Mouse (Mus musculus) heart, embryonic 11.5 days (tissue): ENCODE data around the gene Ccdc137. TPM values are rescaled to one million over a fixed set of nuclear protein-coding genes. Genes with fewer than 3 reads are reported as not detected.
"Not testable (repeated sequence)": the region's sequence is repeated elsewhere in the genome, so short reads cannot be mapped to it uniquely, and the experiment has no call there.

ENCODE experiments used
- ATAC-seq: fragments of 200-750 bp; cut with Nextera tagmentation; replicated peaks from 2 replicates; pipeline ENCODE4 v1.8.0; 2017; ENCODE audit warnings: moderate library complexity; ENCODE audit not compliant: insufficient number of reproducible peaks, low FRiP score, low TSS enrichment
- H3K27ac ChIP-seq: fragments of 300-500 bp; sonication (generic); 2 replicates; pipeline ENCODE4 v1.5.1; 2014; ENCODE audit warnings: mild to moderate bottlenecking, low read depth, low read length
- H3K27me3 ChIP-seq: fragments of 300-500 bp; sonication (generic); 2 replicates; pipeline ENCODE4 v1.6.1; 2014; ENCODE audit warnings: mild to moderate bottlenecking, low read length, mixed read lengths; ENCODE audit not compliant: control insufficient read depth, insufficient read depth
- H3K36me3 ChIP-seq: fragments of 300-500 bp; sonication (generic); 2 replicates; pipeline ENCODE4 v1.6.1; 2014; ENCODE audit warnings: mild to moderate bottlenecking, low read length, moderate library complexity, mixed read lengths; ENCODE audit not compliant: control insufficient read depth, insufficient read depth
- H3K4me1 ChIP-seq: fragments of 300-500 bp; sonication (generic); 2 replicates; pipeline ENCODE4 v1.6.1; 2014; ENCODE audit warnings: low read length; ENCODE audit not compliant: control insufficient read depth, insufficient read depth
- H3K4me2 ChIP-seq: fragments of 300-500 bp; sonication (generic); 2 replicates; pipeline ENCODE4 v1.6.1; 2014; ENCODE audit warnings: mild to moderate bottlenecking, moderate library complexity
- H3K4me3 ChIP-seq: fragments of 300-500 bp; sonication (generic); 2 replicates; pipeline ENCODE4 v1.5.1; 2014; ENCODE audit warnings: low read depth, low read length
- H3K9ac ChIP-seq: fragments of 300-500 bp; sonication (generic); 2 replicates; pipeline ENCODE4 v1.6.1; 2014; ENCODE audit warnings: mild to moderate bottlenecking, low read depth, low read length, moderate library complexity
- H3K9me3 ChIP-seq: fragments of 300-500 bp; sonication (generic); replicated peaks from 2 replicates; pipeline ENCODE4 v1.6.1; 2016; ENCODE audit warnings: low read length; ENCODE audit not compliant: control insufficient read depth
- WGBS: fragments of 180-500 bp; shearing (Covaris S2); extraction: QIAGEN DNeasy Blood & Tissue Kit; methylation state at CpG from one replicate; pipeline ENCODE4 v1.1.7; 2014; ENCODE audit not compliant: insufficient replicate concordance; 5-methylcytosine and 5-hydroxymethylcytosine counted together
- polyA plus RNA-seq: library from polyadenylated mRNA; unstranded; fragments of >200 nt; fragmentation: Nextera tagmentation; extraction: Ambion mirVana; gene quantifications from 2 replicates; pipeline ENCODE4 v1.2.1, GENCODE M21; 2014

The Ccdc137 gene
- 21.3 and 27.5 TPM in 2 replicates for polyA plus RNA-seq

DNA sequence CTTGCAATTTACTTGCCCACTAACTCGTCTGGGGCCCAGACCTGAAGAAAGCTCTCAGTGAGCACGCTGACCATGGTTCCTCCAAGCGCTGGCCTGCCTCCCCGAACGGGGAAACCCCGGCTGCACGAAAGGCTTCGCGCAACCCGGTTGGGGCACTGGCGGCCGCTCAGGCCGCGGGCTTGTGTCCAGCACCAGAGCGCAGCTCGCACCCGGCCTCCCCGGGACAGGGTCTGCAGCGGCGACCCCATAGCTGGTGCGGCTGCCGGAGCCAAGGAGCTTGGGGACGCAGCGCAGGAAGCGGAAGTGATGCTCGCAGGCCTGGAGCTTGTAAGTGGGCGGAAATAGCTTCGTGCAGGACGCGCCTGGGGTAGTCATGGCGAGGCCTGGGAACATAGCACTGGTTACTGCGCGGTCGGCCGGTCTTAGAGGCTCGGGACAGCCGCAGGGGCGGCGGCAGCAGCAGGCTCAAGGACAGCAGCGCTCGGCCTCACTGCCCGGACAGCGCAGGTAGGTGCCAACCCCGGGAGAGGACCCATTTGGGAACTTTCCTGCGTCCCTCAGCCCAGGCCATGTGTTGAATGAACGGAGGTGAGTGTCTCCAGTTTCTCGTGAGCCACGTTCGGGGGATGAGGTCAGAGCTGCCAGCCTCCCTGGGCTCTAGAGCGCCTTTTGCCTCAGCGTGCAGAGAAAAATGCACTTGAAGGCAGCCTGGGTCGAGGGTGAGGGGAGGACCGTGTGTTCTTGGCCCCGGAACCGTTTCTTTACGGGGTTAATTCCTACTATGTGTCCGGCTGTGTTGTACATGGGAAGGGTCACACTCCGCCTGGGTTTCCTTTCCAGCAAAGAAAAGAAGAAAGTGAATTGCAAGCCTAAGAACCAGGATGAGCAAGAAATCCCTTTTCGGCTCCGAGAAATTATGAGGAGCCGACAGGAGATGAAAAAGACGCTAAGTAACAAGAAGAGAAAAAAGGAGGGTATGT, at the start of gene Ccdc137, which contains the start of gene Oxld1:
TSS of gene Ccdc137 (plus strand) at position 344 of the 980 bp plus-strand sequence.
TSS of gene Oxld1 (minus strand) at position 297 of the 980 bp plus-strand sequence.
- Histone ChIP-seq H3K4me3 (peak within 1 kb of the TSS; percentile 72), H3K4me1 (peaks cover 13% of the 10 kb centered on the region), H3K27ac (peak within 1 kb of the TSS; percentile 90), H3K9ac (peak within 1 kb of the TSS; percentile 92), H3K4me2 (peak within 1 kb of the TSS; percentile 93), H3K36me3 (peaks cover 15% of the 10 kb centered on the region), H3K27me3 (no peaks in the 10 kb centered on the region), H3K9me3 (no peaks in the 10 kb centered on the region)
- 5% methylated on average over 62 of the region's 62 CpGs for WGBS
- ATAC-seq: peak; percentile 82

- not testable (repeated sequence) for H3K27ac ChIP-seq, H3K9ac ChIP-seq, H3K27me3 ChIP-seq, ATAC-seq, H3K4me2 ChIP-seq, H3K9me3 ChIP-seq, H3K4me3 ChIP-seq, H3K4me1 ChIP-seq
- WGBS: 96% methylated on average over 7 of the region's 10 CpGs
- H3K36me3 ChIP-seq: peaks cover 41% of the 10 kb centered on the region
Measured at GRCm38 (mm10) chr11:120413621-120414020, 44.3 kb upstream of the Ccdc137 start.

DNA sequence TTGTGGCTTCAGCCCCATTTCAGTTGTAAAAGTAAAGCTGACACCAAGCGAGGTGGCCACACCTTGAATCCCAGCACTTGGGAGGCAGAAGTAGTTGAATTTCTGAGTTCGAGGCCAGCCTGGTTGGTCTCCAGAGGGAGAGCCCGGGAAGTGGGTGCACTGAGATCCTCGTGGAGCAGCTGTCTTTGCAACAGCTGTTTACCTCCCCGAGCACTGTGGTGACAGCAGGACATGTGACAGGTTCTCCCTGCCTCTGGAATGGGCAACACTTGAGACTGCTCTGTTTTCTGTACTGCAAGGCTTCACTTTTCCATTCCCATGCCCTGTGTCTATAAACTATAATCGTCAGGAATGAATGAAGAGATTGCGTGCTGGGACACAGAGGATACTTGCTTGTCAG, 40.1 kb upstream of the Ccdc137 start:
- no peak for ATAC-seq

DNA sequence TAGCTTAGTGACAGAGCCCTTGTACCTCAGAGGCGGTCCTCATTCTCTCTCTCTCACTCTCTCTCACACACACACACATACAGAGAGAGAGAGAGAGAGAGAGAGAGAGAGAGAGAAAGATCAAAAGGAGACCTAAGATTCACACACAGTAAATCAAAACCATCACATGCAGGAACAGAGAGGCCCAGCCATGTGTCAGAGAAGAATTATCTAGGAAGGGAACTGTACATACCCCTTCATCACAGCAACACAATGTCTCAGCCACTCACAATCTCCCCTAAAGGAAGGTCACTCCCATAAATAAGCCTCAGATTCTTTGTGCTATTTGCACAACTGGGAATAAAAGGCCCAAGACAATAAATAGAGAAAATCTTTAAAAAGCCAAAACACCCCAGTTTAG, 39.3 kb upstream of the Ccdc137 start:
- no peaks in the 10 kb centered on the region for H3K4me1 ChIP-seq
- H3K27ac ChIP-seq: no peak overlapping the region
- no peaks in the 10 kb centered on the region for H3K27me3 ChIP-seq
- ATAC-seq: no peak
- no peaks in the 10 kb centered on the region for H3K9me3 ChIP-seq
- H3K9ac ChIP-seq: no peak overlapping the region
- H3K36me3 ChIP-seq: peaks cover 19% of the 10 kb centered on the region
- H3K4me2 ChIP-seq: no peak overlapping the region
- H3K4me3 ChIP-seq: no peak overlapping the region
- whole genome bisulfite sequencing: 94% methylated on average over 1 of the region's 1 CpGs

More for the DNA sequence above, 40.1 kb upstream of the Ccdc137 start:
- H3K27ac ChIP-seq: no peak overlapping the region
- H3K4me3 ChIP-seq: no peak overlapping the region
- H3K4me1 ChIP-seq: no peaks in the 10 kb centered on the region
- H3K27me3 ChIP-seq: no peaks in the 10 kb centered on the region
- H3K9ac ChIP-seq: no peak overlapping the region
- H3K9me3 ChIP-seq: no peaks in the 10 kb centered on the region
- 79% methylated on average over 7 of the region's 7 CpGs for WGBS
- no peak overlapping the region for H3K4me2 ChIP-seq
- peaks cover 24% of the 10 kb centered on the region for H3K36me3 ChIP-seq

DNA sequence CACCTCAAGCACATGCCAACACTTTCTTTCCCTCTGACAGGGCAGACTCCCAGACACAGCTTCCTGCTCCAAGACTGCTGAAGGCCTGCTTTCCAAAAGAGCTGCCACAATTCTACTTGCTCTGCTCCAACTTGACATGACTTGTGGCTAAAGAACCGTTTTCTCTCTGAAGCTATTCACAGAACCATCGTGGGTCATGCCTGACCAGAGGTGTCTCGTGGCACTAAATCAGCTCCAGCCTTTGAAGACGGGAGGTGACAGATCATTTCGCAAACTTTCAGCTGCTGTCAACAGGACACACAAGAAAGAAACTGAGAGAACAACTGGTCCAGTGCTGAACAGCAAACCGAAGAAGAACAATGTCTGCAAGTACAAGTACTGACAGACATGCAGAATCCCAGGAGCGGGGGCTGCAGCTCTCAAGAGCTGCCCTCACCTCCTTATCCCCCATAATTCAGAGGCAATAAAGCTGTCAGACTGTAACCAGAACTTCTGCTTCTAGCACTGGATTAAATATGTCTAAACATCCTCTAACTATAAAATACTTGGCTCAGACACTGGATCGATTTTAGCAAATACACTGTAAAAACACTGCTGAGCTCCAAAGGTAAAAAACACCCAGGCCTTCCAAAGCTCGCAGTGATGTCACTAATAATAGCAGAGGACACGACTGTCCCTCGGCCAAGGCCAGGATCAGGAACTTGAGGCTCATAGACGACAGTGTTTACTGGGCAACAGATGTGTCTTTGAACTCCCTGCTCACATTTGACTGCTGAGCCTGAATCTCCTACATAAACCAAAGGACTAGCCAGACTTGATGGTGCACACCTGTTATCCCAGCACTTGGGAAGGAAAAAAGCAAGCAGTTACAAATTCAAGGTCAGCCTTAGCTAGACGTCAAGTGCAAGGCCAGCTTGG, 35.0 kb upstream of the Ccdc137 start:
- Histone ChIP-seq H3K4me2 (no peak overlapping the region), H3K27ac (peak overlapping the region; percentile 29; the same call in 1 of the 2 replicates), H3K9ac (no peak overlapping the region), H3K9me3 (no peaks in the 10 kb centered on the region), H3K36me3 (peaks cover 19% of the 10 kb centered on the region), H3K4me3 (no peak overlapping the region), H3K27me3 (no peaks in the 10 kb centered on the region), H3K4me1 (no peaks in the 10 kb centered on the region)
- WGBS: 84% methylated on average over 13 of the region's 13 CpGs
- ATAC-seq: no peak

DNA sequence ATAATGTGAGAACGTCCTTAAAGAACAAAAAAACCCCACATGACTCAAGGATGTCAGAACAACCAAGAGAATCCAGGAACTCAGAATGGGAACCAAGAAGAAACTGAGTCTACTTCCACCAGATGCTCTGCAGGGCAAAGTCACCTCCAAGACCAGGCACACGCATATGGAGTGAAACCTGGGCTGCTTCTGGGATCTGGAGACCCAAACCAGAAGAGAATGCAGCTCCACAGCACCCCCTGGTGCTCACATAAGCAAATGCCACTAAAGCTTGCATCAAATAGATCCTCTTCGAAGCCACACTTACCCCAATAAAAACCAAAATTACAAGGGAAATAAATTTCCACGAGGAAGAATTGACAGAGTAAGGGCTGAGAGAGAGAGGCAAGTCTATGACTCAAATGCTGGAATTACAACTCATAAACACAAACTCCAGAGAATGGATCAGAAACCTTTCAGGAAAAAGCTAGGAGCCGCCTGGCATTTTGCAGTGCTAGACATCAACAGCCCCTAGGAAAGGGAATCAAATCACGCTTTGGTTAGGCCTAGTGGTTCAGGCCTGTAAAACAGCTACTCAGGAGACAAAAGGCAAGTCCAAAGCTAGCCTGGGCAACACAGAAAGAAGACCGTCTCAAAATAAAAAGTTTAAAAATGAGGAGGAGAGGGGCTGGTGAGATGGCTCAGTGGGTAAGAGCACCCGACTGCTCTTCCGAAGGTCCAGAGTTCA, 34.2 kb upstream of the Ccdc137 start:
- Histone ChIP-seq H3K4me2 (no peak overlapping the region), H3K4me1 (no peaks in the 10 kb centered on the region), H3K4me3 (no peak overlapping the region), H3K9ac (no peak overlapping the region), H3K36me3 (peaks cover 20% of the 10 kb centered on the region), H3K9me3 (no peaks in the 10 kb centered on the region), H3K27me3 (no peaks in the 10 kb centered on the region), H3K27ac (no peak overlapping the region; the same call in 1 of the 2 replicates)
- 68% methylated on average over 9 of the region's 9 CpGs for WGBS
- no peak for ATAC-seq

GRCm38 (mm10) chr11:120426727-120427126, 31.2 kb upstream of the Ccdc137 start:
- H3K4me1 ChIP-seq: no peaks in the 10 kb centered on the region
- peaks cover 17% of the 10 kb centered on the region for H3K36me3 ChIP-seq
- no peak for ATAC-seq
- H3K4me2 ChIP-seq: no peak overlapping the region
- no peak overlapping the region for H3K9ac ChIP-seq
- no peak overlapping the region for H3K27ac ChIP-seq
- WGBS: 87% methylated on average over 3 of the region's 3 CpGs
- no peak overlapping the region for H3K4me3 ChIP-seq
- H3K9me3 ChIP-seq: no peaks in the 10 kb centered on the region
- H3K27me3 ChIP-seq: no peaks in the 10 kb centered on the region
